Mouse (Mus musculus) bone marrow macrophage, adult 2 months (primary cell): Measurements from ENCODE around the gene Dab1.

Source experiments
- CTCF ChIP-seq: IDR thresholded peaks from 2 replicates; pipeline ENCODE4 v1.5.1; 2012; ENCODE audit warnings: low read depth, mild to moderate bottlenecking, low read length, moderate library complexity
- POLR2A ChIP-seq: IDR thresholded peaks from 2 replicates; pipeline ENCODE4 v1.6.1; 2012; ENCODE audit warnings: mild to moderate bottlenecking, low read depth, low read length, borderline replicate concordance

DNA sequence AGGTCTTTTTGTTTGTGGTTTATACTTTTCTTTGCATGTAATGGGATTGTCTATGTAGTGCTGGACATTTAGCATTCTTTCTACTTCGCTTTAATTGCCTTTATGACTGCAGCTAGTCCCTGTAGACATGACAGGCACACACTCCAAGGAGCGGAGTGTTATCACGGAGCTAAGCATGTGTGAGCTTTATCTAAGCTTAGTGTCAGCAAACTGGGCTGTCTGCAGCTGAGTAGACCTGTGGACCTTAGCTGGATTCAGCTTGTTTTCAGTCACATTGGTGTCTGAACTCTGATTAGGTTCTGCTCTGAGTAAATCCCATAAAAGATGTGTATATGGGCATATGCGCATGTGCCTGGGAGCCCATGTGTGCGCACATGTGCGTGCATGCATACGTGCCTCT, 810.0 kb downstream of the Dab1 start:
- TF ChIP-seq POLR2A: no peak
- TF ChIP-seq CTCF: no peak
